Mouse (Mus musculus) E14TG2a.4 (cell line): ENCODE results near the gene Rsph14.

ENCODE experiments used
- H3K27me3 ChIP-seq: 2 replicates; pipeline ENCODE4 v1.6.1; 2014; ENCODE audit warnings: low read length, control low read depth; ENCODE audit not compliant: insufficient read depth
- H3K36me3 ChIP-seq: 2 replicates; pipeline ENCODE4 v1.6.1; 2014; ENCODE audit warnings: low read length, control low read depth; ENCODE audit not compliant: insufficient read depth
- H3K4me1 ChIP-seq: replicated peaks from 2 replicates; pipeline ENCODE4 v1.6.1; 2014; ENCODE audit warnings: low read depth, low read length, control low read depth
- H3K4me3 ChIP-seq: replicated peaks from 2 replicates; pipeline ENCODE4 v1.5.1; 2014; ENCODE audit warnings: mild to moderate bottlenecking, low read length
- H3K9me3 ChIP-seq: 2 replicates; pipeline ENCODE4 v1.6.1; 2014; ENCODE audit warnings: low read length, control low read depth
- CTCF ChIP-seq: conservative IDR thresholded peaks from 2 replicates; pipeline ENCODE4 v1.5.1; 2014; ENCODE audit warnings: low read length
- NANOG ChIP-seq: IDR thresholded peaks from 2 replicates; pipeline ENCODE4 v1.6.1; 2014; ENCODE audit warnings: borderline replicate concordance, low read length, mixed read lengths
- POU5F1 ChIP-seq: IDR thresholded peaks from 2 replicates; pipeline ENCODE4 v1.6.1; 2014; ENCODE audit warnings: low read length, borderline replicate concordance

Gene Rsph14

GRCm38 (mm10) chr10:74994863-74995262, 37.5 kb downstream of the Rsph14 start:
- H3K9me3 ChIP-seq: no peaks in the 10 kb centered on the region
- H3K4me1 ChIP-seq: peaks cover 30% of the 10 kb centered on the region
- no peak overlapping the region for H3K4me3 ChIP-seq
- TF ChIP-seq CTCF: no peak
- TF ChIP-seq NANOG: no peak
- TF ChIP-seq POU5F1: no peak
- H3K27me3 ChIP-seq: peaks cover 60% of the 10 kb centered on the region
- H3K36me3 ChIP-seq: peaks cover 12% of the 10 kb centered on the region

- Histone ChIP-seq H3K4me3 (peak overlapping the region; percentile 68), H3K9me3 (no peaks in the 10 kb centered on the region), H3K4me1 (peaks cover 28% of the 10 kb centered on the region), H3K27me3 (peaks cover 53% of the 10 kb centered on the region), H3K36me3 (peaks cover 12% of the 10 kb centered on the region)
- TF ChIP-seq CTCF (no peak), NANOG (no peak), POU5F1 (no peak)
Observed at GRCm38 (mm10) chr10:74990584-74991322, 41.6 kb downstream of the Rsph14 start.

- Histone ChIP-seq H3K36me3 (peaks cover 12% of the 10 kb centered on the region), H3K4me1 (peaks cover 19% of the 10 kb centered on the region), H3K9me3 (no peaks in the 10 kb centered on the region), H3K27me3 (peaks cover 51% of the 10 kb centered on the region), H3K4me3 (no peak overlapping the region)
- TF ChIP-seq POU5F1: no peak
- TF ChIP-seq NANOG: no peak
- TF ChIP-seq CTCF: no peak
Observed at GRCm38 (mm10) chr10:74989814-74990213, 42.6 kb downstream of the Rsph14 start.

GRCm38 (mm10) chr10:74987698-74988470, 44.5 kb downstream of the Rsph14 start:
- Histone ChIP-seq H3K27me3 (peaks cover 39% of the 10 kb centered on the region), H3K36me3 (peaks cover 12% of the 10 kb centered on the region), H3K9me3 (no peaks in the 10 kb centered on the region), H3K4me3 (no peak overlapping the region), H3K4me1 (peaks cover 19% of the 10 kb centered on the region)
- TF ChIP-seq NANOG (no peak), CTCF (no peak), POU5F1 (no peak)

- Histone ChIP-seq H3K36me3 (no peaks in the 10 kb centered on the region), H3K9me3 (no peaks in the 10 kb centered on the region), H3K4me3 (no peak overlapping the region), H3K27me3 (peaks cover 20% of the 10 kb centered on the region; the same call in 1 of the 2 replicates), H3K4me1 (no peaks in the 10 kb centered on the region; the same call in 1 of the 2 replicates)
- TF ChIP-seq CTCF: no peak
- TF ChIP-seq POU5F1: no peak
- TF ChIP-seq NANOG: no peak
Observed at GRCm38 (mm10) chr10:74983176-74983575, 49.2 kb downstream of the Rsph14 start.

GRCm38 (mm10) chr10:74981159-74981558, 51.2 kb downstream of the Rsph14 start:
- TF ChIP-seq NANOG (no peak), POU5F1 (no peak), CTCF (no peak)
- Histone ChIP-seq H3K9me3 (no peaks in the 10 kb centered on the region), H3K4me1 (no peaks in the 10 kb centered on the region), H3K36me3 (no peaks in the 10 kb centered on the region), H3K4me3 (no peak overlapping the region), H3K27me3 (peaks cover 20% of the 10 kb centered on the region; the same call in 1 of the 2 replicates)

- Histone ChIP-seq H3K4me3 (no peak overlapping the region), H3K9me3 (no peaks in the 10 kb centered on the region), H3K27me3 (peaks cover 18% of the 10 kb centered on the region; the same call in 1 of the 2 replicates), H3K4me1 (peaks cover 6% of the 10 kb centered on the region), H3K36me3 (no peaks in the 10 kb centered on the region)
- no peak for TF ChIP-seq CTCF
- TF ChIP-seq POU5F1: no peak
- TF ChIP-seq NANOG: no peak
Observed at GRCm38 (mm10) chr10:74978056-74978455, 54.3 kb downstream of the Rsph14 start.

GRCm38 (mm10) chr10:74976429-74976828, 56.0 kb downstream of the Rsph14 start:
- peaks cover 12% of the 10 kb centered on the region for H3K4me1 ChIP-seq
- H3K36me3 ChIP-seq: no peaks in the 10 kb centered on the region
- TF ChIP-seq POU5F1: no peak
- TF ChIP-seq CTCF: no peak
- TF ChIP-seq NANOG: no peak
- no peaks in the 10 kb centered on the region for H3K9me3 ChIP-seq
- H3K4me3 ChIP-seq: no peak overlapping the region
- H3K27me3 ChIP-seq: peaks cover 24% of the 10 kb centered on the region
